Mouse (Mus musculus) ES-Bruce4 (cell line): ENCODE data around the gene Ppm1l. TPM values are rescaled to one million over a fixed set of nuclear protein-coding genes. Genes with fewer than 3 reads are reported as not detected.

Experiments used
- H3K27ac ChIP-seq: 2 replicates; pipeline ENCODE4 v1.5.1; 2012; ENCODE audit warnings: low read length, inconsistent platforms; ENCODE audit not compliant: insufficient read depth
- H3K27me3 ChIP-seq: 2 replicates; pipeline ENCODE4 v1.6.1; 2012; ENCODE audit warnings: mild to moderate bottlenecking, low read length, inconsistent platforms; ENCODE audit not compliant: control insufficient read depth, poor library complexity, insufficient read depth, severe bottlenecking
- H3K36me3 ChIP-seq: 2 replicates; pipeline ENCODE4 v1.6.1; 2012; ENCODE audit warnings: inconsistent platforms, mild to moderate bottlenecking, low read length, moderate library complexity; ENCODE audit not compliant: control insufficient read depth, poor library complexity, insufficient read depth, severe bottlenecking
- H3K4me1 ChIP-seq: one replicate; pipeline ENCODE4 v1.8.1; 2011; ENCODE audit warnings: low read length; ENCODE audit not compliant: control insufficient read depth, insufficient read depth
- H3K4me3 ChIP-seq: 2 replicates; pipeline ENCODE4 v1.5.1; 2011; ENCODE audit warnings: low read depth, mild to moderate bottlenecking, low read length
- H3K9ac ChIP-seq: 2 replicates; pipeline ENCODE4 v1.6.1; 2012; ENCODE audit warnings: low read depth, mild to moderate bottlenecking, inconsistent platforms; ENCODE audit not compliant: poor library complexity, severe bottlenecking
- H3K9me3 ChIP-seq: replicated peaks from 2 replicates; pipeline ENCODE4 v1.6.1; 2012; ENCODE audit warnings: mild to moderate bottlenecking, low read length, inconsistent platforms; ENCODE audit not compliant: control insufficient read depth, poor library complexity, insufficient read depth, severe bottlenecking
- CTCF ChIP-seq: IDR thresholded peaks from one replicate; pipeline ENCODE4 v1.8.1; 2011; ENCODE audit warnings: low read depth, low read length
- EP300 ChIP-seq: IDR thresholded peaks from 2 replicates; pipeline ENCODE4 v1.6.1; 2011; ENCODE audit warnings: low read depth, low read length; ENCODE audit not compliant: insufficient read depth
- POLR2A ChIP-seq: IDR thresholded peaks from one replicate; pipeline ENCODE4 v1.8.1; 2011; ENCODE audit warnings: low read length; ENCODE audit not compliant: insufficient read depth
- polyA plus RNA-seq: library from polyadenylated mRNA; stranded (reverse); fragments of >200 nt; gene quantifications from 2 replicates; pipeline ENCODE4 v1.2.4, GENCODE M21; 2011; ENCODE audit warnings: low read depth; ENCODE audit not compliant: missing spikeins, insufficient read depth, insufficient read length

The Ppm1l gene
- polyA plus RNA-seq, 1 experiment = 3.5 TPM

- no peaks in the 10 kb centered on the region for H3K9me3 ChIP-seq
- H3K27ac ChIP-seq = no peak overlapping the region
- no peaks in the 10 kb centered on the region for H3K27me3 ChIP-seq
- H3K4me1 ChIP-seq = no peaks in the 10 kb centered on the region
- H3K36me3 ChIP-seq = no peaks in the 10 kb centered on the region
- TF ChIP-seq EP300 (no peak), CTCF (no peak), POLR2A (no peak)
- no peak overlapping the region for H3K4me3 ChIP-seq
- H3K9ac ChIP-seq = no peak overlapping the region
Observed at GRCm38 (mm10) chr3:69329910-69330309, 13.2 kb downstream of the Ppm1l start.

DNA sequence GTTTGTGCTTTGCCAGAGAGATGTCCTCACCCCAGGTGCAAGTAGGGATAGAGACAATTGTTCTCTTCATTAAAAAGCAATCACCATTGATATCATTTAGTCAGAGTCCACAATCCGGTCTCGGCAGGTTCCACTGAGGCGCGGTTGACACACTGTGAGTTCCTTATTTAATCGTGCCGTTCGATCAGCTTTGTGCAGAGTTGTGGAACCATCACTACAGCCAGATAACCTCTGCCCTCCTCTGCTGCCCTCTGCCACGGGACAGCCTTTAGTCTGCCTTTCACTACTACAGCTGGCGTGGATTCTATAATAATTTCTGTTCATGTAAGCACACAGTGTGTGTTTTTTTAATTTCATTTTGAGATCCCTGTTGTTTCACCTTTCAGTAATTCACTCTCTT is 17.2 kb downstream of the Ppm1l start:
- no peak overlapping the region for H3K27ac ChIP-seq
- H3K4me1 ChIP-seq = no peaks in the 10 kb centered on the region
- H3K9ac ChIP-seq = no peak overlapping the region
- TF ChIP-seq CTCF (no peak), POLR2A (no peak), EP300 (no peak)
- no peaks in the 10 kb centered on the region for H3K36me3 ChIP-seq
- H3K4me3 ChIP-seq = no peak overlapping the region
- H3K9me3 ChIP-seq = no peaks in the 10 kb centered on the region
- no peaks in the 10 kb centered on the region for H3K27me3 ChIP-seq

DNA sequence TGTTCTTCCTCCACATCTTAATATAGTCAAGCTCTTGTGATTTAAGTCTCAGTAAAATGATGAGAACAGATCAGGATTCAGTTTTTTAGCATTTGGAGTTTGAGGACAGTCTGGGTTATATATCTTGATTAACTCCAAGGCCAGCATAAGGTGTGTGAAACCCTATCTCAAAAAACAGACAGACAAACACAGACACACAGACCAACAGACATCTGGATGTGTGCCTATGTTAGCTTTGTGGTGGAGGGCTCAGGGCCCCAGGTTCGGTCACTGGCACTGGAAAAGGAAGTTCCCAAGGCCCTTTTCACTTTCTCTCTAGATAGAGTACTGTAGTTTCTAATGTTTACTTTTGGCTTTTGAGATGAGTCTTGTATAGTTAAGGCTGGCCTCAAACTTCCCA is 23.8 kb downstream of the Ppm1l start:
- Histone ChIP-seq H3K27me3 (no peaks in the 10 kb centered on the region), H3K4me1 (no peaks in the 10 kb centered on the region), H3K27ac (no peak overlapping the region), H3K9me3 (no peaks in the 10 kb centered on the region), H3K36me3 (no peaks in the 10 kb centered on the region), H3K4me3 (no peak overlapping the region), H3K9ac (no peak overlapping the region)
- TF ChIP-seq CTCF (no peak), POLR2A (no peak), EP300 (no peak)

DNA sequence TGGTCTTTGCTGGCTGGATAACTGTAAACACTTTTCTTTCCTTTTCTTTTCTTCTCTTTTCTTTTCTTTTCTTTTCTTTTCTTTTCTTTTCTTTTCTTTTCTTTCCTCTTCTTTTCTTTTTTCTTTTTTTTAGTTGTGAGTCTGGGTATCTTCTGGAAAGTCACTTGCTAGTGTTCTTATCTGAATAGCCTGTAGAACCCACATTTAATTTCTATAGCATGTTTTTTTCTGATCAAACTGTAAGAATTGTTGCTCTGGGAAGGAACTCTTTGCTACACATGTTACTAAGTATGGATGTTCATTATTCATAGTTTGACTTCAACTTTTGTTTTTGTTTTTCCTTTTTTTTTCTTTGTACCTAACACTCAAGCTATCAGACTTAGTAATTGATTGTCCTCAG is 24.3 kb downstream of the Ppm1l start:
- Histone ChIP-seq H3K36me3 (no peaks in the 10 kb centered on the region), H3K9ac (no peak overlapping the region), H3K4me1 (no peaks in the 10 kb centered on the region), H3K27ac (no peak overlapping the region), H3K27me3 (no peaks in the 10 kb centered on the region), H3K9me3 (no peaks in the 10 kb centered on the region), H3K4me3 (no peak overlapping the region)
- TF ChIP-seq POLR2A (no peak), EP300 (no peak), CTCF (no peak)

DNA sequence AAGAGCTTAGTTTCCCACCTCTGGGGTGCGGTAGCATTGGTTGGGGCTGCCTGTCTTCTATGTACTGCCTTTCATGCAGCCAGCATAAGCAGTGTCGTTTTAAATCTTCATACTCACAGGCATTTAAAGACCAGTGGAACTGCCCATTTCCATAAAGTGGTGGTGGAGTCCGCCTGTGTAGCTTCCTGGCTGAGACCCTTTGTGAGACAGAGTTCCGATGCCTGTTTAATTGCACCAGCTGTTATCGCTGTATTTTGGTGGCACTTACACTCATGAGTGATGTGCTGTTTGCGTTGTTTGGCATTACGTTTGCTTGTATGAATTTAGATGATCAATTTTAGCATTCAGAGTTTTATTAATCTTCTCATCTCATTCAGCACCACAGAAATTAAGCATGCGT is 24.9 kb downstream of the Ppm1l start:
- TF ChIP-seq POLR2A = no peak
- no peak for TF ChIP-seq EP300
- Histone ChIP-seq H3K27me3 (no peaks in the 10 kb centered on the region), H3K4me1 (no peaks in the 10 kb centered on the region), H3K9ac (no peak overlapping the region), H3K27ac (no peak overlapping the region), H3K4me3 (no peak overlapping the region), H3K36me3 (no peaks in the 10 kb centered on the region), H3K9me3 (no peaks in the 10 kb centered on the region)

GRCm38 (mm10) chr3:69342247-69342921 is 25.7 kb downstream of the Ppm1l start:
- H3K9me3 ChIP-seq = no peaks in the 10 kb centered on the region
- no peak overlapping the region for H3K4me3 ChIP-seq
- no peaks in the 10 kb centered on the region for H3K36me3 ChIP-seq
- no peak overlapping the region for H3K27ac ChIP-seq
- H3K4me1 ChIP-seq = no peaks in the 10 kb centered on the region
- no peaks in the 10 kb centered on the region for H3K27me3 ChIP-seq
- TF ChIP-seq CTCF (no peak), EP300 (no peak), POLR2A (no peak)
- H3K9ac ChIP-seq = no peak overlapping the region

GRCm38 (mm10) chr3:69343124-69343523 is 26.5 kb downstream of the Ppm1l start:
- Histone ChIP-seq H3K27ac (no peak overlapping the region), H3K9me3 (no peaks in the 10 kb centered on the region), H3K9ac (no peak overlapping the region), H3K36me3 (no peaks in the 10 kb centered on the region), H3K4me1 (no peaks in the 10 kb centered on the region), H3K27me3 (no peaks in the 10 kb centered on the region), H3K4me3 (no peak overlapping the region)
- TF ChIP-seq EP300 (no peak), CTCF (no peak), POLR2A (no peak)
